Mouse (Mus musculus) thymus, adult 2 months (tissue): ENCODE data around the gene Fxyd5.

Source experiments
- CTCF ChIP-seq: fragments of 200-500 bp; IDR thresholded peaks from 2 replicates; pipeline ENCODE4 v1.5.1; 2012; ENCODE audit warnings: mild to moderate bottlenecking, control low read depth, low read length, moderate library complexity, borderline replicate concordance; ENCODE audit not compliant: control insufficient read depth, poor library complexity, insufficient read depth; ENCODE audit errors: extremely low read depth
- POLR2A ChIP-seq: fragments of 200-500 bp; IDR thresholded peaks from 2 replicates; pipeline ENCODE4 v1.6.1; 2012; ENCODE audit warnings: mild to moderate bottlenecking, low read length, control low read depth, moderate library complexity; ENCODE audit not compliant: control insufficient read depth, poor library complexity, insufficient read depth; ENCODE audit errors: extremely low read depth

DNA sequence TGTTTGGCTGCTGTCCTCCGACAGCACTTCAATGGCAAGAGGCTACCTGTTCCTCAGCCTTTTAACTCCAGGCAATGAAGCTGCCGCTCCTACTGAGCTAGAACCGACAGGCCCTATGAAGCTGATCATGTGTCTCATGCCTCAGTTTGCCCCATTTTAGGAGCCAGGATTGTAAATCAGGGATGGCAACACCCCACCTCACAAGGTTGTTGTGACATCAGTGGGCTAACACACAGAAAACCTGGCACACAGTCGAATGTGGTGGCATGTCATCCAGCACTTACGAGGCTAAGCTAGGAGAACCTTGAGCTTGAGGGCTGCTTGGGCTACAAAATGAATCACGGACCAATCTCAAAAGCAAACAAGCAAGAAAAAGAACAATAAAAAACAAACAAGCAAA is 15.9 kb upstream of the Fxyd5 start:
- no peak for TF ChIP-seq CTCF
- TF ChIP-seq POLR2A, result no peak
